Mouse (Mus musculus) left cerebral cortex, adult 8-10 months (tissue): ENCODE measurements around the gene Gtf2h4. TPM values are rescaled to one million over a fixed set of nuclear protein-coding genes. Genes with fewer than 3 reads are reported as not detected.
A peak's percentile ranks its signal among the peaks of the same experiment; 100 is the strongest.

Experiments
- DNase-seq, 2 experiments: peaks; one replicate each; pipeline ENCODE4 v3.0.0; 2022; ENCODE audit warnings: low spot score in 2 of 2
- total RNA-seq, 4 experiments: library from RNA; stranded (reverse); gene quantifications; 2 replicates each; pipeline ENCODE4 v1.2.4; 2022

Gtf2h4 gene
- total RNA-seq, 4 experiments from 2014 or later: 27.6 to 36.9 (median 31.2) TPM

DNA sequence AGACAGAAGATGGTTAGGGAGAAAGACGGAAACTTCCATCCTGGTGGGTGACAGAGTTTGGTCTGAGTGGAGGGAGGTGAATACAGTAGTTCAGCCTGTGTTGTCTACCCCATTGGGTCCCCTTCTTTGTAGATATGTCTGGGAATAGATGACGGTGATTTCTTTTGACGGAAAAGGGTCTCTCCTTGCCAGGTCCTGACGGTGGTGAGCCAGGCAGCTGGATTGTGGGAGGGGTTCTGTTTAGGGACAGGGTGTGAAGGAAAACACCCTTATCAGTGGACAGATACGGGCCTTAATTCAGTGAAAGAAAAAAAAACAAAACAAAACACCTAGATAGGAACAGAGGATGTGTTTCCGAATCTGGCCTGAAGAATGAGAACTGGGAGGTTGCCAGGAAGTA is 34.2 kb downstream of the Gtf2h4 start:
- no peak for DNase-seq

DNA sequence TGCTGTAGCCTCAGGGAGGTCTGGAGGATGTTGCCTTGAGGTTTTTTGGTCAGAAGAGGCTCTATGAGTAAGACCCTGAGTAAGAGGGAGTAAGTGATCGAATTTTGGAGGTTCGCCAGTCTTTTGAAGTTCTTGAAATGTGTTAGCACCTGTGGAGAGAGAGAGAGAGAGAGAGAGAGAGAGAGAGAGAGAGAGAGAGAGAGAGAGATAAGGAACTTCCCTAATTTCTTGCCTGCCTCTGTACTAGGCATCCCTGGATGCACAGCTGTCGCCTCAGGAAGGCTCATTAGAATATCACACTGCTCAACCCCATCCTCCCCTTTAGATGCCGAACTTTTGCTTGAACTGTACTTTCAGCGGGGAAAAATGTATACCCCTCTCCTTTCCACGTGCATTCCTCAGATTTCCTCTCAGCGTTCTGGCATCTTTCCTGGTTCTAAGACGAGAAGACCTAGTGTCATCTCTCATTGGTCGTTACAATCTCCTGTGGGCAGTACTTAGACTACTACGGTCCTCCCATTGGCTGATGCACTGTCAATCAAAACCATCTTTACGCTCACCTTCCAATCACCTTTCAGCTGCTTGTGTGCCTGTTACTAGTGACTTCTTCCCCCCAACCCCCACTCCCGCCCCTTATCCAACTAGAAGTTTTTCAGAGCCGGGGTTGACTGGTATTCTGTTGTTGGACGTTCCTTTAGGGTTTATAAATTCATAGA is 34.9 kb downstream of the Gtf2h4 start:
- DNase-seq: no peak

DNA sequence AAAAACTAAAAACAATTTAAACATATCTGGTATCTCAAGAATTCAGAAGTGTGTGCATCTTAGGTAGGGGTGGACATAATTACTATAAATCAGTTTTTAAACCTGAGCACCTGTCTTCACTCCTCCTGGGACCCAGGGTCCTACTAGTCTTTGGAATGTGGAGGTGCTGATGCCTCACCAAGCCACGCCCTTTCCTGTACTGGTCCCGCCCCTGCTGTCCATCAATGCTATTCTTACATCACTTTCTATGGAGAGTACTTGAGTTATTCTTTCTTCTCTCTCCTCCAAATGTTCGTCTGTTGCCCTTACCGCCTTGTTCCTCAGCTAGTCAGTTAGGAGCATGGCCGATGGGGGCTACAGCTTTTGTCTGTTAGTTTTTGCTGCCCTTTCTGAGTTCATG is 37.2 kb downstream of the Gtf2h4 start:
- DNase-seq: peak in 1 of 2 experiments; percentile 49

DNA sequence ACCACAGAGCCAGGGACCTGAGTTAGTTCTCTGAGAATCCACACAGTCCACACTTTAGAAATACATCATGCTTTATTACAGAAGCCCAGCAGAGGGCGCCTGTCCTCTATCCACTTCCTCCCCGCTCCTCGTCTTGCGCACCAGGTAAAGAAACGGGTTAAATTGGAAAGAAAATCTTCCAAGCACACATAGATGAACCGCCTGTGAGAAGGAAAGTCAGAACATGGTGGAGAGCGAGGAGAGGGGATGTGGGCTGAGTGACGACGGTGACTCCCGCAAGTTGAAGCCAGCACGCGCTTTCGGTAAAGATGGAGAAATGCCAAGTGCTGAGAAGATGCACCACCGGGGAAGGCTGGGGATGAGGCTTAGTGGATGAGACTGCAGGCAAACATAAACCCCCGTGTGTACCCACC is 37.8 kb downstream of the Gtf2h4 start:
- DNase-seq: peak; percentile 59 to 75

DNA sequence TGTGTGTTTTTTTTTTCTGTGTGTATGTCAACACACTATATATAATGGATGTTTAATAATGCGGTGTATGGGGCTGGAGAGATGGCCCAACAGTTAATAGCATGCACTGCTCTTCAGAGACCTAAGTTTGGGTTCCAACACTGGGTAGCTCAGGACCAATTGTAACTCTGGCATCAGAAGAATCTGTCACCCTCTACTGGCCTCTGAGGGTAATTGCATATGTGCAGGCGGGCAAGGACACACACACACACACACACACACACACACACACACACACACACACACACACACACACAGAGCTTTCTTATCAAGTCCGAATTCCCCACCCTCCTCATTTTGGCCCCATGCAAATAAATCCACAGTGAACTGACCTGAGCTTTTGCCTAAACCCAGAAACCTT is 38.3 kb downstream of the Gtf2h4 start:
- no peak for DNase-seq

DNA sequence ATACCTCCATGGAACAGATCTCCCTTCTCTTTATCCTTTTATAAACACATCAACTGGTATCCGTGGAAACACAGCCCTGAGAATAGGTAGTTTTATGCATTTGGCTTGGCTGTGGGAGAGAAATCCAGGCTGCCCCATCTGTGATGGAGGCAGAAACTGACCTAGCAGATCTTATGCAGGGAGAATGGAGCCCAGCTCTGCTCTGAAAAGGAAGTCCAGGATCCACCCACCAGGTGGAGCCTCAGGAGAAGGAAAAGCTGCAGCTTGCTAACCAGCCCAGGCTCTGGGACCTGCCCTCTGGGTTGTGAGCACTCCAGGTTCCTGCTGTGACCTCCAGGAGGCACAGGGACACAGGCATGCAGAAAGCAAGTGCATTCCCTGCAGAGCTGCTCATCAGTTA is 39.5 kb downstream of the Gtf2h4 start:
- peak in 1 of 2 experiments; percentile 74 for DNase-seq

DNA sequence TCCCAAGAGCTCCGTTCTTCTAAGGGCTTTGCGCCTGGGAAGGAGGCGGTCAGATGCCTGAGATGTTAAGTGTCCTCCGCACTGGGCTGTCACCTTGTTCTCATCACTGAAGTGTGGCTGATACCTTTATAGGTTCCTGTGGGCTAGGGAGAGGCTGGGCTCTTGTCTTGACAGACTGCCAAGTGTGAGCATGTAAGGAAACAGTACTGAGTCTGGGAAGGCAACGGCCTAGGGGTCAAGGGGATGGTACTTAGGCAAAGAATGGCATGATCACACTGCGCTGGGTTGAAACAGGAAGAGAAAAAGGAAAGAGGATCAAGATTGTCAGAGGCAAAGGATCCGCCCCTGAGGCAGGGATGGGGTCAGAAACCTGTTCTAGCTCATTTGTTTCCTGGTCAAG is 47.0 kb downstream of the Gtf2h4 start, which contains the start of gene Gm9573:
TSS of gene Gm9573 (minus strand) at position 101 of the 400 bp plus-strand sequence.
- no peak for DNase-seq

Other genes with a start within 250 kb of the Gtf2h4 start
- gene H2-Q6, start 248.9 kb downstream of the Gtf2h4 start, total RNA-seq: 1 to 10 TPM in 1 of 4 experiments, under 1 TPM in 3; 0.38 to 1.5 (median 0.86) TPM
- 1 to 10 TPM in 2 of 4 experiments, under 1 TPM in 2; 0.59 to 2.3 (median 1.1) TPM for gene H2-Q7, start 234.6 kb downstream of the Gtf2h4 start, total RNA-seq
- under 1 TPM; 0.26 to 0.72 (median 0.38) TPM for gene H2-Q10, start 203.7 kb downstream of the Gtf2h4 start, total RNA-seq
- under 1 TPM in 1 of 4 experiments, not detected in 3; 0.27 TPM for gene Pou5f1, start 167.7 kb downstream of the Gtf2h4 start, total RNA-seq
- gene Tcf19, start 156.9 kb downstream of the Gtf2h4 start, total RNA-seq: 10 to 100 TPM in 3 of 4 experiments, 1 to 10 TPM in 1; 10.0 to 16.0 (median 13.3) TPM
- gene Cchcr1, start 156.6 kb downstream of the Gtf2h4 start, total RNA-seq: 10 to 100 TPM; 12.0 to 18.7 (median 13.8) TPM
- gene Psors1c2, start 140.5 kb downstream of the Gtf2h4 start, total RNA-seq: under 1 TPM in 1 of 4 experiments, not detected in 3; 0.41 TPM
- 1 to 10 TPM in 3 of 4 experiments, under 1 TPM in 1; 1.00 to 1.6 (median 1.2) TPM for gene Cdsn, start 121.6 kb downstream of the Gtf2h4 start, total RNA-seq
- gene 2300002M23Rik, start 106.3 kb downstream of the Gtf2h4 start, total RNA-seq: not detected
- gene Sfta2, start 72.2 kb downstream of the Gtf2h4 start, total RNA-seq: not detected
- gene Gm9573, start 47.1 kb downstream of the Gtf2h4 start, total RNA-seq: under 1 TPM in 1 of 4 experiments, not detected in 3; 0.07 TPM
- not detected for gene Mucl3, start 30.0 kb downstream of the Gtf2h4 start, total RNA-seq
- gene Vars2, start 6.1 kb downstream of the Gtf2h4 start, total RNA-seq: 10 to 100 TPM; 28.3 to 41.6 (median 38.0) TPM
- 10 to 100 TPM; 62.0 to 76.7 (median 65.9) TPM for gene Ddr1, start 30.9 kb upstream of the Gtf2h4 start, total RNA-seq
- gene Ier3, start 147.9 kb upstream of the Gtf2h4 start, total RNA-seq: 10 to 100 TPM; 11.1 to 17.3 (median 15.2) TPM
- gene Flot1, start 149.5 kb upstream of the Gtf2h4 start, total RNA-seq: 100 to 1,000 TPM; 118 to 151 (median 137) TPM
- gene Tubb5, start 164.6 kb upstream of the Gtf2h4 start, total RNA-seq: 100 to 1,000 TPM; 430 to 459 (median 451) TPM
- gene Mdc1, start 167.8 kb upstream of the Gtf2h4 start, total RNA-seq: 10 to 100 TPM; 13.8 to 21.2 (median 18.2) TPM
- 1 to 10 TPM; 2.6 to 3.4 (median 3.0) TPM for gene Nrm, start 187.6 kb upstream of the Gtf2h4 start, total RNA-seq
- 10 to 100 TPM in 2 of 4 experiments, 1 to 10 TPM in 2; 9.1 to 15.0 (median 10.9) TPM for gene Ppp1r18, start 191.9 kb upstream of the Gtf2h4 start, total RNA-seq
- 10 to 100 TPM; 28.1 to 30.6 (median 29.0) TPM for gene Dhx16, start 206.1 kb upstream of the Gtf2h4 start, total RNA-seq
- gene 2310061I04Rik, start 223.7 kb upstream of the Gtf2h4 start, total RNA-seq: 10 to 100 TPM; 40.3 to 63.3 (median 51.9) TPM
- gene Atat1, start 236.3 kb upstream of the Gtf2h4 start, total RNA-seq: 10 to 100 TPM; 52.5 to 57.0 (median 53.1) TPM
- gene Mrps18b, start 242.7 kb upstream of the Gtf2h4 start, total RNA-seq: 10 to 100 TPM; 42.6 to 48.7 (median 47.6) TPM
- gene Ppp1r10, start 242.7 kb upstream of the Gtf2h4 start, total RNA-seq: 10 to 100 TPM; 61.5 to 70.4 (median 63.2) TPM